Mouse (Mus musculus) kidney, embryonic 15.5 days (tissue): ENCODE measurements around the gene Taf4. TPM values are rescaled to one million over a fixed set of nuclear protein-coding genes. Genes with fewer than 3 reads are reported as not detected.

Experiments
- ATAC-seq: fragments of 200-750 bp; cut with Nextera tagmentation; replicated peaks from 2 replicates; pipeline ENCODE4 v1.8.0; 2017; ENCODE audit warnings: moderate TSS enrichment; ENCODE audit not compliant: low FRiP score
- H3K27ac ChIP-seq: fragments of 300-500 bp; sonication (generic); 2 replicates; pipeline ENCODE4 v1.5.1; 2015; ENCODE audit warnings: mild to moderate bottlenecking, inconsistent platforms
- H3K27me3 ChIP-seq: fragments of 300-500 bp; sonication (generic); 2 replicates; pipeline ENCODE4 v1.6.1; 2015; ENCODE audit warnings: inconsistent platforms
- H3K36me3 ChIP-seq: fragments of 300-500 bp; sonication (generic); 2 replicates; pipeline ENCODE4 v1.6.1; 2015; ENCODE audit warnings: inconsistent platforms
- H3K4me1 ChIP-seq: fragments of 300-500 bp; sonication (generic); 2 replicates; pipeline ENCODE4 v1.6.1; 2015; ENCODE audit warnings: inconsistent platforms
- H3K4me2 ChIP-seq: fragments of 300-500 bp; sonication (generic); 2 replicates; pipeline ENCODE4 v1.6.1; 2015; ENCODE audit warnings: moderate library complexity, mild to moderate bottlenecking, inconsistent platforms
- H3K4me3 ChIP-seq: fragments of 300-500 bp; sonication (generic); replicated peaks from 2 replicates; pipeline ENCODE4 v1.5.1; 2015; ENCODE audit warnings: mild to moderate bottlenecking, inconsistent platforms
- H3K9ac ChIP-seq: fragments of 300-500 bp; sonication (generic); 2 replicates; pipeline ENCODE4 v1.6.1; 2015; ENCODE audit warnings: mild to moderate bottlenecking, inconsistent platforms
- H3K9me3 ChIP-seq: fragments of 300-500 bp; sonication (generic); replicated peaks from 2 replicates; pipeline ENCODE4 v1.6.1; 2016; ENCODE audit warnings: inconsistent platforms
- WGBS: fragments of 180-500 bp; shearing (Covaris S2); methylation state at CpG from one replicate; pipeline ENCODE4 v1.1.7; 2015; ENCODE audit warnings: mixed read lengths; 5-methylcytosine and 5-hydroxymethylcytosine counted together
- polyA plus RNA-seq: library from polyadenylated mRNA; unstranded; fragments of >200 nt; fragmentation: Nextera tagmentation; extraction: Ambion mirVana; gene quantifications from 2 replicates; pipeline ENCODE4 v1.2.1, GENCODE M21; 2015

The Taf4 gene
- 3.5 and 3.9 TPM in 2 replicates for polyA plus RNA-seq

DNA sequence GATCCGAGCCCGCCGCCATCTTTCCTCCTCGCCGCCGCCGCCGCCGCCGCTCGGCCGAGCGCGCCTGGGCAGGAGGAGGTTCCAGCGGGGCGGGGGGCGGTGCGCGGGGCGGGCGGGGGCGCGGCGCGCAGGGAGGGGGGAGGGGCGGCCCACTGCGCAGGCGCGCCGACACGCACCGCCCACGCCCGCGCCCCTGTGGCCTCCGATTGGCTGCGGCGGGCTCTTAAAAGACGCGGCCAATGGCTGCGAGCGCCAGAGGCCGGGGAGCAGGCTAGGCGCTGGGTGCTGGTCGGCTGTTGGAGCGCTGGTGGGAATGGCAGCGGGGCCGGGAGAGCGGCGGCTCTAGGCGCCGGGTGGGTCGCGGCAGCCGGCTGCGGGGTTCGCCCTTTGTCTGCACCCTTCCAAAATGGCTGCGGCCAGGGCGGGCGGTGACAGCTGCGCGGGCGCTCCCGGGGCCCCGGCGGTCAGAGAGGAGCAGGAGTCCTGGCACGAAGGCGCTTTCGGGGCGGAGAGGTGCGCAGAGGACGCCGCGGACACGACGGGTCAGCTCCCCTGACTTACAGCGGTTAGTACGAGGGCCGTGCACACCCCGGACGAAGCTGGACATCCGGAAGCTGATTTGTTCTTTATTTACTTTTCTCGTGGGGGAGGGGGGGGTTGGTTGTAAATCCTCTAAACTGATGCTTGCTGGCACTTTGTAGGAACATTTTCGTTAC, at the start of gene Taf4:
Taf4 (minus strand) TSS at position 19 of the 716 bp plus-strand sequence.
- H3K9me3 ChIP-seq: no peaks in the 10 kb centered on the region
- under 1% methylated on average over 59 of the region's 84 CpGs for WGBS

DNA sequence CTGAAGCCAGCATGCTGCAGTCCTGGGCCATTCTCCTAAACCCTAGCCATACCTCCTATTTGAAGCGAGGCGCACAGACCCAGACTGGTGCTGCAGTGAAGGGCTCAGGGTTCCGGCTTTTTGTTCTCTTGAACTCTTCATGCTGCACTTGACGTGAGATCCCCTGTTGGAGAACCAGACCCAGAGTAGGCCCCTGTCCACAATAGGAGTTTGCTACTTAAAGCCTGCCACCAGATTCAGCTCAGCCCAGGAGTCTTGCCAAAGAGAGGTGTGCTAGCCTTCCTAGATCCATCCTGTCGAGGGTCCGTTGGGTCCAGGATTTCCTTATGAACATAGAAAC, 49.4 kb upstream of the Taf4 start:
- ATAC-seq: no peak
- H3K9ac ChIP-seq: peak overlapping the region; percentile 79
- peaks cover 35% of the 10 kb centered on the region for H3K4me1 ChIP-seq
- H3K27ac ChIP-seq: 0 out of 2 replicates have a peak overlapping the region, but pooled peaks have one; percentile 91
- H3K36me3 ChIP-seq: peaks cover 34% of the 10 kb centered on the region
- H3K9me3 ChIP-seq: no peaks in the 10 kb centered on the region
- peak overlapping the region; percentile 90 for H3K4me3 ChIP-seq
- peak overlapping the region; percentile 96 for H3K4me2 ChIP-seq
- 6% methylated on average over 6 of the region's 6 CpGs for WGBS
- peaks cover 27% of the 10 kb centered on the region for H3K27me3 ChIP-seq

More for the DNA sequence above, at the start of gene Taf4:
- peak; percentile 95 for ATAC-seq
- Histone ChIP-seq H3K27me3 (no peaks in the 10 kb centered on the region), H3K9ac (peak within 1 kb of the TSS; percentile 92), H3K4me3 (peak within 1 kb of the TSS; percentile 90), H3K27ac (peak within 1 kb of the TSS; percentile 98), H3K4me1 (peaks cover 42% of the 10 kb centered on the region), H3K4me2 (peak within 1 kb of the TSS; percentile 97), H3K36me3 (no peaks in the 10 kb centered on the region)

DNA sequence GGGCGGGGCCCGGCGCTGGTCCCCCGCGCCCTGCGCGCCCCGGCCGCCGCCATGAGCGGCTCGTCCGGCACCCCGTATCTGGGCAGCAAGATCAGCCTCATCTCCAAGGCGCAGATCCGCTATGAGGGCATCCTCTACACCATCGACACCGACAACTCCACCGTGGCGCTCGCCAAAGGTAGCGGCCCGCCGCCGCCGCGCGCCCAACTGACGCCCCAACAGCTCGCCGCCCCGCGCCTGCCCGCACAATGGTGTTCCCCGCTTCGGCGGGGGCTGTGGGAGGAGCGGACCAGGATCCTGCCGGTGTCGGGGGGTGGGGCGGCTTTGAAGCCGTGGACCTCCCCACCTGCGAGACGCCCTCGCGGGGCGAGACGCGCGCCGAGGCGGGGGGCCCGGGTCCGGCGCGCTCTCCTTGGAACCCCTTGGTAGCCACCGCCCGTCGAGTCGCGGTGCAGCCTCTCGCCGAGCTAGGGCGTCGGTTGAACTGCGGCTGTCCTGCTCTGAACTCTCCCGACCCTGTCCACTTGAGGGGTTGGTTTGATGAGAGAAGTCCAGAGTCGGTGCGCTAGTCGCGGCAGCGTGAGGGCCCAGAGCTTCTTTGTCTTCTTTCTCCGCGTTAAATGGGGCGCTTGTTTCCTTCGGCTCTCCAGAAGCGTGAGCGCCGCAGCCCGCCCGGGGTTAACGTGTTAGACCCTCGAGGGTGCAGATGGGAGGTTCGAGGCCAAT, 48.9 kb upstream of the Taf4 start:
- H3K4me3 ChIP-seq: peak overlapping the region; percentile 90
- H3K36me3 ChIP-seq: peaks cover 29% of the 10 kb centered on the region
- peak; percentile 15 for ATAC-seq
- H3K4me1 ChIP-seq: peaks cover 34% of the 10 kb centered on the region
- peak overlapping the region; percentile 96 for H3K4me2 ChIP-seq
- peak overlapping the region; percentile 79 for H3K9ac ChIP-seq
- under 1% methylated on average over 81 of the region's 84 CpGs for WGBS
- H3K9me3 ChIP-seq: no peaks in the 10 kb centered on the region
- H3K27ac ChIP-seq: peak overlapping the region; percentile 91
- H3K27me3 ChIP-seq: peaks cover 31% of the 10 kb centered on the region

DNA sequence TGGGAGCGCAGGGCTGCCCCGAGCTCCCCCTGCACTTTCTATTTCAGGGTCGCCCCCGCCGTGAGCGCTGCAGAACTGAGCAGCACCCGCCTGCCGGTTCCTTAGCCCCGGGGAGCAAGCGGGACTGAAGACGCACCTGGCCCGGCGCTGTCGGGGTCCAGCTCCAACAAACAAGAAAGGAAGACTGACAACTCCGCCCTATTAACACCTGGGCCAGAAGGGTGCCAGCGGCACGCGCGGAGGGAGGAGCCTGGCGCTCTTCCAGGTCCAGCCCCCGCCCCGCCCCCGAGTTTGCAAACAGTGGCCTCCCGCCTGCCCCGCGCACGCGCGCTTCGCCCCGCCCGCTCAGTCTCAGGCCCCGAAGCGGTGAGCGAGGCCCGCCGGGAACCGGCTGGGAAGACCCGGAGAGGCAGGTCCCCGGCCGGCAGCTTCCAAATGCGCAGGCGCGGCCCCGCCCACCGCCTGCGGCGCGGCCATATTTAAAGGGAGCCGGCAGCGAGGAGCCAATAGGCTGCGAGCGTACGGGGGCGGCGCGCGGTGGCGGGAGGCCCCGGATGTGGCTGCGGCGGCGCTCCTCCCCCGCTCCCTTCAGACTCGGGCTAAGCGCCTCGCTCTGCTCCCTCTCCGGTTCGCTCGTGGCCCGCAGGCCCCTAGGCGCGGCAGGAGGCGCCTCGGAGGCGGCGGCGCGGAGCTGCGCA, 48.1 kb upstream of the Taf4 start, which contains the start of gene Lsm14b:
Lsm14b (plus strand) TSS at position 587 of the 698 bp plus-strand sequence.
- Histone ChIP-seq H3K4me3 (peak within 1 kb of the TSS; percentile 90), H3K9me3 (no peaks in the 10 kb centered on the region), H3K4me1 (peaks cover 34% of the 10 kb centered on the region), H3K36me3 (peaks cover 21% of the 10 kb centered on the region), H3K27ac (peak within 1 kb of the TSS; percentile 91), H3K27me3 (peaks cover 37% of the 10 kb centered on the region), H3K9ac (peak within 1 kb of the TSS; percentile 79), H3K4me2 (peak within 1 kb of the TSS; percentile 96)
- WGBS: under 1% methylated on average over 74 of the region's 80 CpGs
- peak; percentile 96 for ATAC-seq

DNA sequence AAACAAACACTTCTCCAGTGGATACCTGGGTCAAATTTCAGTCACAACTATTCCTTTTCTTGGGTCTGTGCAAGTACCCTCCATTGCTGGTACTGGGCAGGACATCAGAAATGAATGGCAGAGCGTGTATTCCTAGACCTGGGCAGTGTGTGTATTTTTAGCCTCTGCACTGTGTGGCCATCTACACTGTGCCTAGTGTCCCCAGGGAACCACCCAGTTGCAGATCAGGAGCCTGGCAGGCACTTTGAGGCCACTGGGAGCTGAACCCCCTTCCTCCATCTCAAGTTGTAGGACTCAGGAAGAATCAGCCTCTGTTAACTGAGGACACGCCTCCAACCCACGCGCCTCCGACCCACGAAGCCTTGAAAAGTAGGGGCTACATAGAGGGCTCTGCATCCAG, 46.3 kb upstream of the Taf4 start:
- H3K9me3 ChIP-seq: no peaks in the 10 kb centered on the region
- no peak overlapping the region for H3K27ac ChIP-seq
- no peak overlapping the region for H3K4me3 ChIP-seq
- no peak overlapping the region for H3K9ac ChIP-seq
- peaks cover 44% of the 10 kb centered on the region for H3K27me3 ChIP-seq
- no peak overlapping the region for H3K4me2 ChIP-seq
- 49% methylated on average over 6 of the region's 6 CpGs for WGBS
- ATAC-seq: no peak
- peaks cover 42% of the 10 kb centered on the region for H3K4me1 ChIP-seq
- H3K36me3 ChIP-seq: peaks cover 3% of the 10 kb centered on the region

DNA sequence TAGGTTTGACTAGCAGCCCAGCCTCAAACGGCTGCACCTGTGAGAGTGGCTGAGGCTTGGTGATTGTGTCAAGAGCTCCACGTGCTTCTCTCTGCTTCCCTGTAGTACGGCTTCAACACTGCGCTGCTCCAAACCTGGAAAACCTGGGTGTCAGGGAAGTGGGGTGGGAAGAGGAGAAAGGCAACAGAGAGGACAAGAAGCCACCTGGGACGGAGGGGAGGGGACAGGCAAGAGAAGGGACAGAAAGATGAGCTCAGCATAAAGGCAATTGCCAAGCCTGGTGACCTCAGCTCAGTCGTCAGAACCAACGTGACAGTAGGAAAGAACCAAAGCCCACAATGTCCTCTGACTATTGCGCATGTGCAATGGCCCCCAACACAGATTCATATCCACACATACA, 44.5 kb upstream of the Taf4 start:
- ATAC-seq: no peak
- Histone ChIP-seq H3K36me3 (no peaks in the 10 kb centered on the region), H3K4me3 (no peak overlapping the region), H3K27me3 (peaks cover 44% of the 10 kb centered on the region), H3K9me3 (no peaks in the 10 kb centered on the region), H3K4me1 (peaks cover 35% of the 10 kb centered on the region), H3K9ac (no peak overlapping the region), H3K4me2 (no peak overlapping the region), H3K27ac (no peak overlapping the region)
- 80% methylated on average over 8 of the region's 8 CpGs for WGBS

DNA sequence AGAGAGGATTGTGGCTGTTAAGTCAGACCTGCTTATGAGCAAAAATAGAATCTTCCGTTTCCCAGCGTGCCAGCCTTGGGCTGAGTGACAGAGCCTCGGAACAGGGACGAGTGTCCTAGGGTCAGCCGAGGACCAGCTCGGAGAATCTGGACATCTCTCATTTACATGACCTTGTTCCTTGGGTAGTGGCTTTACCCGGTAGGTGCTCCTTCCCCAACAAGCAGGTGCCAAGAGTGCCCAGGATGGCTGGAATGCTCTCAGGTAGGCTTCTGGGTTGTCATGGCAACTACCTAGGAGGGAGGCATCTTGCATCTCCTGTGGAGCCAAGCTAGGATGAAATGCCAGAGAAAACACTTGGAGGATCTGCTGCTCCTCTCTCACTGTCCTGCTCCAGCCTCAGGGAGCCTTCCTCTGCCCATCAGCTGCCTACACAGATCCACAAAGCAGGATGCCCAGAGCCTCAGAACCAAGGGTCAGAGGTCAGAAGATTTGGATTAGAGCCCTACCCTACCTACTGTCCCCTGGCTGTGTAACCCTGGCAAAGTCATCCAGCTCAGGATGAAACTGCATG, 43.7 kb upstream of the Taf4 start:
- WGBS: 84% methylated on average over 7 of the region's 7 CpGs
- Histone ChIP-seq H3K4me2 (no peak overlapping the region), H3K9me3 (no peaks in the 10 kb centered on the region)

DNA sequence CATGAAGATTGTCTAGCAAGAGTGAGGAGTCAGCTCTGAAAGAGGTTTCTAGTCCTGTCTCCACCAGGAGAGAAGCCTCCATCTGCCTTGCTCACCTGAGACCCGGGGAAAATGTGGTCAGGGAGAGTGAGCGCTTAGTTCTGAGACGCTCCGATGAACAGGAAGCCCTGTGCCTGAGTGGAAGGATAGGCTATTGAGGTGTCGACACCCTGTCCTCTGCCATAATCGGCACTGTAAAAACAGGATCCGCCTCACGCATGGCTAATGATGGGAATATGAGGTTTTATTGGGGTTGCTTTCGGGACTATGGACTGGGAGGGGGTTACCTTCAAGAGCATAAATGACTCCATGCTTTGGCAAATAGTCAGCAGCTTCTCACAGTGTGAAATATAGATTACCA, 42.1 kb upstream of the Taf4 start:
- peaks cover 44% of the 10 kb centered on the region for H3K27me3 ChIP-seq
- H3K4me1 ChIP-seq: peaks cover 32% of the 10 kb centered on the region
- no peaks in the 10 kb centered on the region for H3K9me3 ChIP-seq
- no peaks in the 10 kb centered on the region for H3K36me3 ChIP-seq
- no peak overlapping the region for H3K27ac ChIP-seq
- H3K4me3 ChIP-seq: no peak overlapping the region
- no peak for ATAC-seq
- H3K4me2 ChIP-seq: no peak overlapping the region
- H3K9ac ChIP-seq: no peak overlapping the region
- 30% methylated on average over 9 of the region's 9 CpGs for WGBS

More for the DNA sequence above, 43.7 kb upstream of the Taf4 start:
- no peaks in the 10 kb centered on the region for H3K36me3 ChIP-seq
- peaks cover 44% of the 10 kb centered on the region for H3K27me3 ChIP-seq
- no peak overlapping the region for H3K9ac ChIP-seq
- H3K4me1 ChIP-seq: peaks cover 32% of the 10 kb centered on the region
- ATAC-seq: no peak
- H3K4me3 ChIP-seq: no peak overlapping the region
- no peak overlapping the region for H3K27ac ChIP-seq

DNA sequence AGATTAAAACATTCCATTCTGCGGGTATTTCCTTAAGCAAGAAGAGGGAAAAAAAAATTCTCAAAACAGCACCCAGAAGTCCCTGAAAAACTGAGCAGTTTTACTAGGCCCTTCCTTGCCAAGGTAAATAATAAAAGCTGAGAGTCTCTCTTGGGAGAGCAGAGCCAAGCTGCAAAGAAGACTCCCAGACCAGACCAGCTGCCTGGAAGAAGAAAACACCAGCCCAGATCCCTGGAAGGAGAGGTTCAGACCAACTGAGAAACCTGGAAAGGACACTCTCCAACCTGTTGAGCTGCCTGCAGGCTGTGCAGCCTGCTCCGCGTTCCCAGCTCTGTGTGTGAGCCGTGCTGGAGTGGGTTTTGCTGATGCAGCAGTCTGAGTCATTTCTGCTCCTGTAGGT, 41.2 kb upstream of the Taf4 start:
- Histone ChIP-seq H3K9ac (no peak overlapping the region), H3K4me3 (no peak overlapping the region), H3K27me3 (peaks cover 34% of the 10 kb centered on the region), H3K36me3 (no peaks in the 10 kb centered on the region), H3K4me2 (no peak overlapping the region), H3K4me1 (peaks cover 32% of the 10 kb centered on the region), H3K9me3 (no peaks in the 10 kb centered on the region), H3K27ac (0 out of 2 replicates have a peak overlapping the region, but pooled peaks have one; percentile 48)
- 53% methylated on average over 4 of the region's 4 CpGs for WGBS
- no peak for ATAC-seq

DNA sequence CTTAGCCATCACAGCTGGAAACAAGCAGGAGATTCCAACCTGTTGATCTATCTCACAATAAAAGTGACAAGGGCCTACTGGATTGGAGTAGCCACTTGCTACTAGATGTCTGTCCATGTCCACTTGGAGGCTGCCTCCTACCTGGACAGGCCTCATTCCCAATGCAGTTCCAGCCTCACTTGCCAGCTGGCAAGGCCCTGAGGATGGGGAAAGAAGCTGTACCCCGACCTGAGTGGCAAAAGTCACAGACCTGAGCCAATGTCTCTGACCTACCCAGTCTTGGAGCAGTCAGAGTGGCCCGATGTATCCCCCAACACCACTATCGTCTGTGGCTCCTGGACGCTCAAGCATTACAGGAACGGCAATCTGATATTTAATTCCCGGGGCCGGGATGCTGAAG, 37.2 kb upstream of the Taf4 start:
- Histone ChIP-seq H3K4me3 (no peak overlapping the region), H3K9me3 (no peaks in the 10 kb centered on the region), H3K27me3 (peaks cover 6% of the 10 kb centered on the region; the same call in 1 of the 2 replicates), H3K36me3 (no peaks in the 10 kb centered on the region), H3K4me1 (peaks cover 27% of the 10 kb centered on the region), H3K9ac (no peak overlapping the region), H3K27ac (no peak overlapping the region), H3K4me2 (no peak overlapping the region)
- no peak for ATAC-seq
- WGBS: 72% methylated on average over 7 of the region's 7 CpGs

DNA sequence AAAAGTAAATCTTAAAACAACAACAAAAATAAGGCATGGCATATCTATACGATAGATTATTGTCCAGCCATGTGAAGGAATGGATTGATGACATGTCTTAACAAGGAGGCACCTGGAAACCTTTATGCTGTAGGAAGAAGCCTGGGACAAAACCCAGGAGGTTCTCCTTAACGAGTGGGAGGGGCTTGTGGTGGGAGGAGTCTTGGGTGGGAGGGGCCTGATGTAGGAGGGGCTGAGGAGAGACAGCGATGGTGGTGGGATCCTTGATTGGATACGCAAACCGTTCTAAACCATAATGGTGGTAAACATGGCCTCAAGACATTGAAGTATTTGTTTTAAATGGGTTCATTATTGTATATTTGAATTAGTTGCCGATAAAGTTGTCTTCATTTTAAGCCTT, 34.9 kb upstream of the Taf4 start:
- 84% methylated on average over 6 of the region's 6 CpGs for WGBS
- Histone ChIP-seq H3K27ac (no peak overlapping the region), H3K9ac (no peak overlapping the region), H3K4me1 (peaks cover 5% of the 10 kb centered on the region; the same call in 1 of the 2 replicates), H3K27me3 (no peaks in the 10 kb centered on the region), H3K4me2 (no peak overlapping the region), H3K4me3 (no peak overlapping the region), H3K9me3 (no peaks in the 10 kb centered on the region), H3K36me3 (no peaks in the 10 kb centered on the region)
- no peak for ATAC-seq
